Mouse (Mus musculus): ENCODE results near the gene Sptbn2. TPM values are rescaled to one million over a fixed set of nuclear protein-coding genes. Genes with fewer than 3 reads are reported as not detected.

Gene Sptbn2
- total and polyA plus RNA-seq, 3 experiments, result 0.31 to 0.79 TPM; not detected in 1

- H3K9me3 ChIP-seq (replicated peaks; ENCODE audit: insufficient read depth, low read length), result no peaks in the 10 kb centered on the region
- TF ChIP-seq GATA1 (IDR thresholded peaks at IDR 0.05; ENCODE audit: low read depth, low read length) (no peak), POLR2AphosphoS5 (IDR thresholded peaks at IDR 0.05; ENCODE audit: borderline replicate concordance, low read depth, low read length) (no peak), MAX (IDR thresholded peaks at IDR 0.05; ENCODE audit: low read length) (no peak), SIN3A (IDR thresholded peaks at IDR 0.05; ENCODE audit: low read length) (no peak), MYB (IDR thresholded peaks at IDR 0.05; ENCODE audit: low read depth, low read length) (no peak)
- H3K4me1 ChIP-seq (ENCODE audit: control insufficient read depth in 1 of 2, insufficient read depth in 2 of 2, low read length in 2 of 2), result no peaks in the 10 kb centered on the region
- DNase-seq (ENCODE audit: low read depth, low spot score), result no peak
- no peaks in the 10 kb centered on the region for H3K79me2 ChIP-seq (ENCODE audit: control insufficient read depth, insufficient read depth, low read length, poor library complexity)
- H3K27ac ChIP-seq (ENCODE audit: control insufficient read depth, low read depth, low read length), result no peak overlapping the region
- no peak overlapping the region for H3K9ac ChIP-seq (ENCODE audit: control insufficient read depth, low read depth, low read length, poor library complexity, severe bottlenecking)
- no peaks in the 10 kb centered on the region for H3K36me3 ChIP-seq (ENCODE audit: control insufficient read depth in 1 of 2, insufficient read depth in 2 of 2, low read length in 2 of 2)
- no peak overlapping the region for H3K4me3 ChIP-seq (ENCODE audit: control insufficient read depth in 1 of 2, insufficient read depth in 1 of 2, low read depth in 2 of 2, low read length in 2 of 2)
- H3K27me3 ChIP-seq (ENCODE audit: control insufficient read depth in 1 of 2, insufficient read depth in 2 of 2, low read length in 2 of 2), result no peaks in the 10 kb centered on the region
Observed at GRCm38 (mm10) chr19:4748493-4748892, 37.5 kb downstream of the Sptbn2 start.

- no peaks in the 10 kb centered on the region for H3K36me3 ChIP-seq (ENCODE audit: control insufficient read depth in 1 of 2, insufficient read depth in 2 of 2, low read length in 2 of 2)
- TF ChIP-seq MAFK (IDR thresholded peaks at IDR 0.05; ENCODE audit: borderline replicate concordance, low read depth, low read length), result no peak
- no peak for TF ChIP-seq RAD21 (IDR thresholded peaks at IDR 0.05; ENCODE audit: low read depth, low read length)
- H3K4me1 ChIP-seq (ENCODE audit: control insufficient read depth in 1 of 2, insufficient read depth in 2 of 2, low read length in 2 of 2), result no peaks in the 10 kb centered on the region
- no peaks in the 10 kb centered on the region for H3K27me3 ChIP-seq (ENCODE audit: control insufficient read depth in 1 of 2, insufficient read depth in 2 of 2, low read length in 2 of 2)
- no peak overlapping the region for H3K27ac ChIP-seq (ENCODE audit: control insufficient read depth, low read depth, low read length)
- H3K9ac ChIP-seq (ENCODE audit: control insufficient read depth, low read depth, low read length, poor library complexity, severe bottlenecking), result no peak overlapping the region
- DNase-seq (ENCODE audit: low read depth, low spot score), result no peak
- no peaks in the 10 kb centered on the region for H3K9me3 ChIP-seq (replicated peaks; ENCODE audit: insufficient read depth, low read length)
- no peaks in the 10 kb centered on the region for H3K79me2 ChIP-seq (ENCODE audit: control insufficient read depth, insufficient read depth, low read length, poor library complexity)
- H3K4me3 ChIP-seq (ENCODE audit: control insufficient read depth in 1 of 2, insufficient read depth in 1 of 2, low read depth in 2 of 2, low read length in 2 of 2), result no peak overlapping the region
Observed at GRCm38 (mm10) chr19:4749975-4750374, 39.0 kb downstream of the Sptbn2 start.

- Histone ChIP-seq H3K4me1 (ENCODE audit: control insufficient read depth in 1 of 2, insufficient read depth in 2 of 2, low read length in 2 of 2) (no peaks in the 10 kb centered on the region; a peak in 1 of 4 replicates), H3K4me3 (ENCODE audit: control insufficient read depth in 1 of 2, insufficient read depth in 1 of 2, low read depth in 2 of 2, low read length in 2 of 2) (peak overlapping the region; percentile 70 to 87), H3K27me3 (ENCODE audit: control insufficient read depth in 1 of 2, insufficient read depth in 2 of 2, low read length in 2 of 2) (no peaks in the 10 kb centered on the region), H3K36me3 (ENCODE audit: control insufficient read depth in 1 of 2, insufficient read depth in 2 of 2, low read length in 2 of 2) (peaks cover 5 to 13% of the 10 kb centered on the region in 2 experiments; a peak in 3 of 4 replicates), H3K79me2 (ENCODE audit: control insufficient read depth, insufficient read depth, low read length, poor library complexity) (peaks cover 7% of the 10 kb centered on the region), H3K27ac (ENCODE audit: control insufficient read depth, low read depth, low read length) (peak overlapping the region; percentile 67), H3K9ac (ENCODE audit: control insufficient read depth, low read depth, low read length, poor library complexity, severe bottlenecking) (peak overlapping the region; percentile 70), H3K9me3 (replicated peaks; ENCODE audit: insufficient read depth, low read length) (no peaks in the 10 kb centered on the region)
- DNase-seq (ENCODE audit: low read depth, low spot score), result peak; percentile 90
- TF ChIP-seq ZC3H11A (IDR thresholded peaks at IDR 0.05; ENCODE audit: low read depth, low read length) (peak; percentile 96), NRF1 (IDR thresholded peaks at IDR 0.05; ENCODE audit: insufficient read depth, low read depth, low read length, poor library complexity, severe bottlenecking) (0 out of 2 replicates have a peak, but pooled peaks have one; percentile 23), ZNF384 (IDR thresholded peaks at IDR 0.05; ENCODE audit: low read depth, low read length) (no peak), NELFE (IDR thresholded peaks at IDR 0.05; ENCODE audit: low read depth, low read length) (no peak), MAFK (IDR thresholded peaks at IDR 0.05; ENCODE audit: borderline replicate concordance, low read depth, low read length) (no peak), TCF12 (IDR thresholded peaks at IDR 0.05; ENCODE audit: low read depth, low read length) (no peak), POLR2A (IDR thresholded peaks at IDR 0.05; ENCODE audit: control insufficient read depth in 1 of 2, insufficient read depth in 1 of 2, low read depth in 1 of 2, low read length in 2 of 2, poor library complexity in 1 of 2) (no peak), UBTF (IDR thresholded peaks at IDR 0.05; ENCODE audit: borderline replicate concordance, insufficient read depth, low read depth, low read length) (no peak), MXI1 (IDR thresholded peaks at IDR 0.05; ENCODE audit: low read depth, low read length) (no peak; the same call in 1 of the 2 replicates), E2F4 (IDR thresholded peaks at IDR 0.05; ENCODE audit: borderline replicate concordance, low read depth, low read length) (no peak), BHLHE40 (IDR thresholded peaks at IDR 0.05; ENCODE audit: borderline replicate concordance, low read depth, low read length) (no peak), KAT2A (conservative IDR thresholded peaks at IDR 0.05; ENCODE audit: low read depth, low read length) (no peak), ZKSCAN1 (IDR thresholded peaks at IDR 0.05; ENCODE audit: low read depth, low read length) (no peak), CTCF (IDR thresholded peaks at IDR 0.05 in 2 of 3, conservative IDR thresholded peaks at IDR 0.05 in 1 of 3; ENCODE audit: control insufficient read depth in 1 of 3, insufficient read depth in 1 of 3, low read depth in 2 of 3, low read length in 3 of 3, poor library complexity in 1 of 3, severe bottlenecking in 1 of 3) (peak; percentile 94 to 98 (median 94)), HCFC1 (IDR thresholded peaks at IDR 0.05; ENCODE audit: low read depth, low read length) (peak; percentile 30; the same call in 1 of the 2 replicates), GATA1 (IDR thresholded peaks at IDR 0.05; ENCODE audit: low read depth, low read length) (peak; percentile 20; the same call in 1 of the 2 replicates), JUND (IDR thresholded peaks at IDR 0.05; ENCODE audit: low read depth, low read length) (no peak), TBP (IDR thresholded peaks at IDR 0.05; ENCODE audit: low read depth, low read length) (no peak), ELF1 (IDR thresholded peaks at IDR 0.05; ENCODE audit: low read depth, low read length) (0 out of 2 replicates have a peak, but pooled peaks have one; percentile 9), MAZ (IDR thresholded peaks at IDR 0.05; ENCODE audit: low read depth, low read length) (no peak)
Observed at GRCm38 (mm10) chr19:4755565-4756192, 44.7 kb downstream of the Sptbn2 start.
